Mouse (Mus musculus): ENCODE data around the gene Lpar3.

The Lpar3 gene

GRCm38 (mm10) chr3:146260203-146260602, 39.4 kb downstream of the Lpar3 start:
- no peak for DNase-seq (ENCODE audit: low read depth, low spot score)

- DNase-seq (ENCODE audit: low read depth, low spot score) = no peak
Observed at GRCm38 (mm10) chr3:146260845-146261244, 40.1 kb downstream of the Lpar3 start.

GRCm38 (mm10) chr3:146262536-146262935, 41.8 kb downstream of the Lpar3 start:
- DNase-seq (ENCODE audit: low read depth, low spot score) = no peak

- no peak for DNase-seq (ENCODE audit: low read depth, low spot score)
Observed at GRCm38 (mm10) chr3:146264146-146264545, 43.4 kb downstream of the Lpar3 start.

GRCm38 (mm10) chr3:146265545-146266130, 44.9 kb downstream of the Lpar3 start:
- no peak for DNase-seq (ENCODE audit: low read depth, low spot score)

- DNase-seq (ENCODE audit: low read depth, low spot score) = no peak
Observed at GRCm38 (mm10) chr3:146268024-146268801, 47.5 kb downstream of the Lpar3 start.

- no peak for DNase-seq (ENCODE audit: low read depth, low spot score)
Observed at GRCm38 (mm10) chr3:146274503-146274902, 53.7 kb downstream of the Lpar3 start.

- no peak for DNase-seq (ENCODE audit: low read depth, low spot score)
Observed at GRCm38 (mm10) chr3:146275360-146276025, 54.7 kb downstream of the Lpar3 start.

- no peak for DNase-seq (ENCODE audit: low read depth, low spot score)
Observed at GRCm38 (mm10) chr3:146276026-146276409, 55.3 kb downstream of the Lpar3 start.

GRCm38 (mm10) chr3:146276991-146277390, 56.2 kb downstream of the Lpar3 start:
- DNase-seq (ENCODE audit: low read depth, low spot score) = no peak

GRCm38 (mm10) chr3:146277456-146277855, 56.7 kb downstream of the Lpar3 start:
- no peak for DNase-seq (ENCODE audit: low read depth, low spot score)

- no peak for DNase-seq (ENCODE audit: low read depth, low spot score)
Observed at GRCm38 (mm10) chr3:146278195-146279140, 57.7 kb downstream of the Lpar3 start.

GRCm38 (mm10) chr3:146283732-146284361, 63.1 kb downstream of the Lpar3 start:
- DNase-seq (ENCODE audit: low read depth, low spot score) = no peak

GRCm38 (mm10) chr3:146286118-146286517, 65.4 kb downstream of the Lpar3 start:
- no peak for DNase-seq (ENCODE audit: low read depth, low spot score)

- no peak for DNase-seq (ENCODE audit: low read depth, low spot score)
Observed at GRCm38 (mm10) chr3:146291928-146292327, 71.2 kb downstream of the Lpar3 start.

GRCm38 (mm10) chr3:146292515-146292914, 71.8 kb downstream of the Lpar3 start:
- no peak for DNase-seq (ENCODE audit: low read depth, low spot score)

- DNase-seq (ENCODE audit: low read depth, low spot score) = no peak
Observed at GRCm38 (mm10) chr3:146302451-146302850, 81.7 kb downstream of the Lpar3 start.

- DNase-seq (ENCODE audit: low read depth, low spot score) = no peak
Observed at GRCm38 (mm10) chr3:146303194-146303593, 82.4 kb downstream of the Lpar3 start.

- DNase-seq (ENCODE audit: low read depth, low spot score) = no peak
Observed at GRCm38 (mm10) chr3:146304556-146305405, 84.0 kb downstream of the Lpar3 start.

- DNase-seq (ENCODE audit: low read depth, low spot score) = no peak
Observed at GRCm38 (mm10) chr3:146307341-146307740, 86.6 kb downstream of the Lpar3 start.
